Mouse (Mus musculus): ENCODE measurements around the gene Zscan20.

Zscan20 gene

DNA sequence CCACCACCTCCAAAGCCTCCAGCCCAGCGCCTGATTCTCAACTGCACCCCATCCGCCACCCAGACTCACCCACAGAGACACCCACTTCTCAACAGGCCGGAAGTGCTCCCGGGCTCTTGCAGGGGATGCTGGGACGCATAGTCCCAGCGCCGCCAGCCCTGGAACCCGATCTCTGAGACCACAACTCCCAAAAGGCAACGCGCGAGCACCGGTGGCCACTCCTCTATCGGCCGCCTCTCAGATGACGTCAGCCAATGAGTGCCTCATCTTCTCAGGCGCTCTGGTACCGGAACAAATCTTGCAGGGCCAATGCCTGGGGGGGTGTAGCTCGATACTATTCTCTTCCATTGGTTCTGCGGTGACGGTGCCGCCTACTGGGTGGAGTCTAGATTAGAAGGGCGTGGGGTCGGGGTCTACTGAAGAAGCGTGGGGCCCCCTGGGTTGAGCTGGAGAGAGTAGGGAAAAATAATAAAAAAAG lies at the start of gene Zscan20:
Gene Zscan20, minus strand, starts transcription at position 174 of the 478 bp plus-strand sequence.
- peak; percentile 99 for DNase-seq

DNA sequence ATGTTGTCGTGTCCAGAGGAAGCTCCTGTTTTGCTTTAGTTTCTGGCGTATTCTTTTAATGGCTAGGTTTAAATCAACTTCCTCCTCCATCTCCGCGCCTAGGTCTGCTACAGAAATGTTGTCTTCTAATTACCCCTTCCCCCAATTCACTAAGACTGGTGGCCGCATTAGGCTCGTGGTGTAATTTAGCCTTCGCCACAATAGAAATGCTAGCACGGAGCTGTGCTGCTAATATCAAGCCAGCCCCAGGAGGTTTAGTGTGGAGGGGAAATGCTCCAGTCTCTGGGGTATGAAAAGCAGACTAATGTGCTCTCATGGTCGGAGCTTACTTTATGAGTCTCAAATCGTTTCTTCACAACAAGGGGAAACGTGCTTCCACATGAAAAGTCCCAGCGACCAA lies 45.5 kb upstream of the Zscan20 start:
- DNase-seq, result no peak

DNA sequence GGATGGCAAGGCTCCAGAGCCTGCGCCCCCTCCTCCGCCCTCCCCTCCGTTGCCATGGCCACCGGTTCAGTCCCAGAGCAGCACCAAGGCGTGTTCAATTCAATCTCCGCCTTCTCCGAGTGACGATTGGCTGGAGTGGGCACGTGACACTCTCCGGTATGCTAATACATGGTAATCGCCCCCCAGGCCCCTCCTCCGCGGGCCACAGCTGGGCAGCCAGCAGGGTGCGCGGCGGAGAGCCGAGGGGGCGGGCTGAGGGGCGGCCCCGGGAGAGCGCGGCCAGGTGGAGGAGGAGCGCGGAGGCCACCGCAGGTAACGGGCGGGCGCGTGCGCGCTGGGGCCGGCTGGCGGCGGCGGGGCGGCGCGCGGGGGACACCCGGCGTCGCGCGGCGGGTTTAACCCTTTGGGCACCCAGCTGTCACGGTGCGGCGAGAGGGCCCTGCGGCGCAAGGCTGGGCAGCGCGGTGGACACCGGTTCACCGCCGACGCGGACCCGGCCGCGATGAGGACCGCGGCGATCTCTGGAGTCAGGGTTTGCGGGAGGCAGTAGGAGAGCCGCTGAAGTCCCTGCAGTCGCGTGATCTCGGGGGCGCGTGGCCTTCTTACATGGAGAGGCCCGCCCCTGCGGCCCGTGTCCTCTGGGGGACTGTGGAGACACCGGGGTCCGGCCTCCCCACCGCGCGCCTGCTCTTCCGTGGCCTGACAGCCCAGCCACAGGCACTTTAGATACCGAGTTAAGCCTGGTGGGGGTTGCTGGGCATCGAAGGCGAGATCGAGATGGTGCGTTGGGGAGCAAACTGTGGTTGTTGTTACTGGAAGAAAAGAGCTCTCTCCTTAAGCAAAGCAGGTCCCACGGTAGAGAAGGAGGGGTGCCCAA lies 44.8 kb upstream of the Zscan20 start, which contains the start of gene Phc2:
Gene Phc2, plus strand, starts transcription at position 198 of the 877 bp plus-strand sequence.
- DNase-seq, result peak; percentile 98

DNA sequence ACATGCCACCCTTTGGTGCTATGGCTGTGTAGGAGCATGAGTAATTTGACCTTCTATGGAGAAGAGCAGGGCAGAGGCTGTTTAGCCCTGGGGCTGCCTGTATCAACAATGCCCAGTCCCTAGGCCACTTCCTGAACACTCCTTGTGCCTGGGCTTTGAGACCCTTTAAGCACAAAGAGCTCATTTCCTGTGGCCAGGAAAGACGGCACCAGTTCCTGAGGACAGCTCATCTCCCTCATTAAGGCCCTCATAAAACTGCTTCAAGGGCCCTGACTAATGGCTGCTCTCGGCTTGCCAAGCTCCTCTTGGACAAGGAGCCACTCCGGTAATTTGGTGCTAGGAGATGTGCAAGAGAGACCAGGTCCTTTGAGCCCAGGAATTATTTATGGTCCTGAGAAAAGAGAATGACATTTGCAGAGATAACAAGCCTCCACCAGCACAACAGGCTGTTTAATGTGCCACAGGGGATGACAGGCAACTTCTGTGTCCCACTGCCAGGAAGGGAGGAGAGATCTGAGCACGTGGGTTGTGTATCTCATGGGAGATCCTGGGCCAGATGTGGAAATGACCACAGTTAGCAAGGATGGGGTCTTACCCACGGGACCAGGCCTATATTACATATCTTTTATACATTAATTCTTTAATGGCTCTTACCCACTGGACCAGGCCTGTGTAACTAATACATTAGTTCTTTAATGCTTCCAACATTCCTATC lies 42.8 kb upstream of the Zscan20 start:
- DNase-seq, result no peak

DNA sequence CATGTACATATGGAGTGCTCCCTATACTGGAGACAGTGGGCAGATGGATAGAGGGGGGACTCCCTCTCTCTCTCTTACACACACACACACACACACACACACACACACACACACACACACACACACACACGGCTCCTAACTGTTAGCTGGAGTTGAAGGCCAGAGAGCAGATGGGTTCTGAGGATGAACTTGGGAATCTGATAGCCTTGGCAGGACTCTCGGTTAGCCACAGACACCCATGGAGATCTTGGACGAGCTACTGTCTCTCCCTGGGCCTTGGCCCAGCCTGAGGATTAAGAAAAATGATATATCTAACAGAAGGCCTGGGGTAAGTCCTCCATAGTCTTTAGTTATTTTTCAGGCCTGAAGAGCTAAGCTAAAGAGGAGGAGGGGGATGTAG lies 41.6 kb upstream of the Zscan20 start:
- DNase-seq, result no peak

DNA sequence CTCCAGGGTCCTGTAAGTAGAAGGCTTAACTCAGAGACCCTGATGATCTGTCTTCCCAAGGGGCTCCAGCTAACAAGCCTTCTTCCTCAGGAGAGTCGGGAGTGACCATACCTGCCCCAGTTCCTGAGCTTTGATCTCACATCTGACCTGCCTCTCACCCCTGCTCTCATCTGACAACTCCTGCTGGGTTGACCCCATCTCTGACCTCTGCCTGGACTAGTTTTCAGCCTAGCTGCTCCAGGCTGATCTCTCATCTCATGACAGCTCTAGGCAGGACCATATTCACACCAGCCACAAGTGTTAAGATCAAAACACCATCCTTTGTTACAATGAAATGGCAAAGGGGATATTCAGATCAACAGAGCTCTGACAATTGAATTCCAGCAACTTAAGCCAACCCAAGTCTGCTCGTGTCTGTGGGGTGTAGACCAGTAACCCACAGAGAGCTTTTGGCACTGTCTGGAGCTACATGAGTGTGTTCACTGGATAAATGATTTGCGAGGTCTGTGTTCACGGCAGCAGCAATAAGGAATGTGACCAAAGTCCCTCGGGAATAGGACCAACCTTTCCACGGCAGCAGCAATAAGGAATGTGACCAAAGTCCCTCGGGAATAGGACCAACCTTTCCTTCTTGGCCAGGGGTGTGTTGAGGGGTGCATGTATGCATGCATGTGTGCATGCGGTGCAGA lies 38.8 kb upstream of the Zscan20 start:
- DNase-seq, result peak; percentile 87

DNA sequence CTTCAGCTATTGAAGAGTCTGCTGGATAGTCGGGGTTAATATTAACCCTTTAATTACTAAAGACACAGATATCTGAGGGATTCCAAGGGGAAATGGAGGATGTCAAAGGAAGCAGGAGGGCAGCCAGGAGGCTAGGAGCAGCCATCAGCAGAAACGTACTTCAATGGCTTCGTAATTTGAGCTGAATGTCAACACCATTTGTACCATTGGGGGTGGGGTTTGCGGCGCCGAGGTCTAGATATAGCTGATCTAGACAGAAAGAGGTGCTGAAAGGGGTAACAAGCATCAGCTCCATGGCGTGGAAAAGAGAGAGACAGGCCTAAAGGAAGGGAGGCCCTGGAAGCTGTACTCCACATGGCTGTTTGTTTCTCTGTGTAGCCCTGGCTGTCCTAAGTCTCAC lies 36.9 kb upstream of the Zscan20 start:
- DNase-seq, result no peak

DNA sequence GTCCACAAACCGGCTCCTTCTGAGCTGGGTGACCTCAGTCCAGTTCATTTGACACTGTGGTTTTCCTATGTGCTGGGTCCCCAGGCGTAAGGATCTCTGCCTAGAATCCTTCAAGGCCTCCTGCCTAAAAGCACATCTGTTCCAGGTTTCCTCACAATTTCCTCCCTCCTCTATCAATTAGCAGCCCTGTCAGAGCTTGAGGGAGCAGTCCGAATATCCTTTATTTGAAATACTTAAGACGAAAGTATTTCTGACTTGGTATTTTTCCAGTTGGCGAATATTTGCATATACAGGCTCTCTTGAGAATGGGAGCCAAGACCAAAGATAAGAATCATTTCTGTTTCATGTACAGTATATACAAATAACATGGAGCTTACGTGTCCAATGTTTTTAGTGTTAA lies 36.0 kb upstream of the Zscan20 start:
- DNase-seq, result no peak

DNA sequence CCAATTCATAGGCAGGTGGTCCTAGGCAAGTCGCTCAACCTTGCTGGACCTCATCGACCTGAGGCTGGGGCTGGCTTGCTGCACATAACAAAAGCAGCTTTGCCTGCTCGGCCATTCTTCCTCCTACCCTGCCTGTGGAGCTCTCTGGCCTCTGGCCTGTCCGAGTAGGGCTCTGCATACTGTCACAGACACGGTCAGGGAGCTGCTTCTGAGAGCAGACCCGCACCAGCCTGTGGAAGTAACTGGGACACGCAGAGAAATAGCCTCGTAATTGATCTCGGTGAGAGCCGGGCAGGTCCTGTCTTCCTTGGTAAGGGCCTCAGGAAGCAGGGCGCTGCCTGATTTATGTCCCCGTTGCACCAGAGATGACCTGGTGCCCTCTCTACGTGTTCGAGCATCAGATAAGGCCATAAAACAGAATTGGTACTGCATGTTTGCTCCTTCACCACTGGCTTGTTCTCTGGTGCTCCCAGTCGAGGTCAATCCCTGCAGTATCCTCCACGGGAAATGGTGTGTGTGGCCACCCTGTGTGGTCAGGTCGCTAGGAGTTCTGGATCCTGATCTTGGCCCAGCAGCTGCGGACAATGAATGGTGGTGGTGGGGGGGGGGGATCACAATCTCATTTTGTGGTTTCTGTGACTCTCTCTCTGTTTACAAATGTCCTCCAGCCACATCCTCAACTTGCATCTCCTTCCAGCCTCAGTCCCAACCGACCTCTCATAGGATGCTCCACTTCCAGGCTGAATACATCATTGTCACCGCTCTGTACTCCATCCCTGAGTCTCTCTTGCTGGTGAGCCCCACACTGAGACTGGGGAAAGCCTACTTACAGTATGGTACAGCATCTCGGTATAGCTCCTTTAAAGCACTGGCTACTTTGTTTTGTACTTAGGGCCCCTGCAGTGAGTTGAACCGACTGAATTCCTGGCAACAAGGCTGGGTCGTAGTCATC lies 32.1 kb upstream of the Zscan20 start:
- DNase-seq, result no peak

DNA sequence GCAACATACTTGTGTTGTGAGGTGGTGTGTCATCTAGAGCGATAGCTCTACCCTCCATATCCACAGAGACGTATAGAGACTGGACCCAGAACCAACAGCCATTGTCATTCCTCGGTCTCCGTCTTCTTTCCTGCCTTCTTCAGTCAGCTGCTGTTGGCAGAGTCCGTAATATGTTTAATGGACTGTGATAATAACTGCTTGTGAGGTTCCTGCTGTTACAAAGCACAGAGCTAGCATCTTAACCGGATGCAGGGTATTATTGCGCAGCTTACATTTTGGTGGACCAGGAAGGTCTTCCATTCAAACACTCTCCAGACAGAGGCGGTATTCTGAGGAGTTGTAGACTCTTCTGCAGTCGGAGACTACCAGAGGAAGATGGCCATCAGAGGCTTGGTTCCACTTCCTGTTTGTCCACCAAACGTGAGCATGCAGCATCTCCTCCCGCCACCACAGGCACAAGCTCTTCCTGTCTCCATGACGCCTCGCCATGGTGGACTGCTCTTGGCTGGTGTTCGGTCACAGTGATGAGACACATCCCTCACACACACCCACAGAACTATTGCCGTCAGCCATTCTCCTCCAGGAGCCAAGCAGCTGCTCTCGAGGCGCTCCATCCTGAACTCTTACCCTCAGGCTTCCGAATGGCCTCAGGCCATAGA lies 28.5 kb upstream of the Zscan20 start:
- no peak for DNase-seq

DNA sequence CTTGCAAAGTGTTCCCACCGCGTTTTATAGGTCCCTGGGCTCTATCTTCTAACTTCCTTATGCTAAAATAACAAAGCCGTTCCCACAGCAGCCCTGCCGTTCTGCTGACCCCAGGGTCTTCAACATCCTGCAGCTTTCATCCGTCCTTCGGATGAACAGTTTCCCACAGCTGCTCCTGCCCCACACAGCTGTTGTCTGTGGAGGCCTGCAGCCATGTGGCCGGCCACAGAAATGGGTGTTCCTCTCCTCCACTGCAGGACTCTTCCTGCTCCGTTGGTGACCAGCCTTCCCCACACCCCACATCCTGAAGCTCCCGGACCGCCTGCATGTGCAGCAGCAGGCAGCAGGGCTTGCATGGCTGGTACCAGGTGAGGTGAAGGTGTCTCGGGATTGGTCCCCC lies 27.4 kb upstream of the Zscan20 start:
- DNase-seq, result no peak

DNA sequence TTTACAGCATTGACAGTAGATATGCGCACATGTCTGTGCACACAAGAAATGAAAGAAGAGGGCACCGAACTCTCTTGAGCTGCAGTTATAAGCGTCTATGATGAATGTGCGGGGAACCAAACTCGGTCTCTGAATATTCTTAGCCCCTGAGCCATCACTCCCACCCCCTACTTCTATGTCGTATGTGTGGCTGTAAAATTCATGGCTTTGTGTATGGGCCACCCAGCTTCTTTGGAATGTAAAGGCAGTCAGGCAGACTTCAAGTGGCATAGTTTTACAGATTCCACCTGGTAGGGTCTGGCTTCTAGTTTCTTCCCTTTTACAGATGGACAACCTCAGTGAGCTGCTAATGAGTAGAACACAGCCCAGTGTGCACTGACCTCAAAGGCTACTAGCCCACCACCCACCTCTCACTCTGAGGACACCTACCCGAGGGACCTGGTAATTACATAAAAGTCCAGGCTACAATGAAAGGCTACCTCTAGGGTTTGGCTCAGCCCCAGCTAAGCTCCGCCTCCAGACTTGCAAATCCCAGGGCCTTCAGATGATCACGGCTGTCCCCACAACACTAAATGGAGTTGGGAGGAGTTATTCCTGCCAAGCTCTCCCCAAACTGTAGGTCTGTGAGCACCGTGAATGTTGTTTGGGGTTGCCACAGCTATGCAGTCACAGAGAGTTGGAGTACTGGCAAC lies 26.1 kb upstream of the Zscan20 start:
- DNase-seq, result peak; percentile 72

DNA sequence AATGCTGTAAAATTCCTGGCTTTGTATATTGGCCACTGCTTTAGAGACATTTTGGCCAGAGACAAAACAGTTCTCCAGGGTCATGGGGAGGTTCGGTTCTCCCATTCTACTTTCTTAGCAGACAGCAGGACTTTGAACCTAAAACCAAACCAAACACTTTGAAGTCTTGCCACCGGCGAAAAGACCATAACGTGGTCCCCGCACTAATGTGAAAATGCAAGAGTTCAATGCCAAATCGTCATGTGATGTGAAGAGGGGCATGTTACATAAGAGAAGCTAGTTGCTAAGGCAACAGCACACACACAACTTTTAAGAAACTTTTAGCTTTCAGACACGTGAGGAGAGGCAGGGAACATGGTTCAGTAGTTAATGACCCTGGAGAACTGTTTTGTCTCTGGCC lies 25.6 kb upstream of the Zscan20 start:
- DNase-seq, result peak; percentile 87

DNA sequence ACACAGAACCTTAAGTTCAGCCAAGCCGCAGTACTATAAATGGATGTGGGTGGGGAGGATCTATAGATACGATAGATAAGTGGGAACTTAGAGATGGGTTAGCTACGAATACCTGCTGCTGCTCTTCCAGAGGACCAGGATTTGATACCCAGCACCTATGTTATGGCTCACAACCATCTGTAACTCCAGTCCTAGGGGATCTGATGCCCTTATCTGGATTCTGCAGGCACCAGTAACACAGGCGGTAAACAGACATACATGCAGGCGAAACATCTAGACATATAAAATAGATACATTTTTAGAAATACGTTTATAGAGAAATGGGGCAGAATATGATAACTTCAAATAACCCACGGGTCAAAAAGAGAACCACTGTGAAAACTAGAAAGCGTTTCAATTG lies 11.2 kb upstream of the Zscan20 start:
- DNase-seq, result no peak

DNA sequence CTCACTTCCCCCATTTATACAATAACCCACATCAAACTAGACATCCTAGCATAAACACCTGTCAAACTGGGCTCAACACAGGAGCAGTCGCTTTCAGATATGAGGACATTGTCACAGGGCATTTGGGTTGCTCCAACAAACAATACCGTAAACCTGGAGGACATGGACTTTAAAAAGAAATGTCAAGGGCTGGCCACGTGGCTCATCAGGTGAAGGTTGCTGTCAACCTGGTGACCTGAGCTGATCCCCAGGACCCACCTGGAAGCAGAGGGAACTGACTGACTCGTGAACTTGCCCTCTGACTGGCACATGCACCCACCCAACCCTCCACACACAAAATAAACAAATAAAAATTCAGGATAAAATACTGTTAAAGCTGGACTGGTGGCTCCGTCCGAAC lies 10.7 kb upstream of the Zscan20 start:
- no peak for DNase-seq

DNA sequence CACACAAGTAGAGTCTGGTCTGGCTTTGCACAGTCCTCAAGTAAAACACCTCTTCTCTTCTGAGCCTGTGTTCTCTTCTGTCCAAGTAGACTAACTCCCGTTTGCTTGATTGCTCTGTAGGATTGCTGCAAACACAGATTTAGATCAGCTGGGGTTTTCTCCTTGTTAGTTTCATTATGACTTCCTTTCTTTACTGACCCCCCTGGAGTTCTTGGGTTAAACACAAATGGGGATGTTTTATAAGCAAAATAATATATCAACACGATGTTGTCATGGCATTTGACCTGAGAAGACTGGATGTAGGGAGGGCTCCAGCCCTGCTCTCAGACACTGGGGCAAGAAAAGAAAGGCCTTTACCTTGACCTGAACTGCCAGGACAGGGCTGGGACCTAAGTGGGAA lies 9.1 kb upstream of the Zscan20 start:
- DNase-seq, result no peak

DNA sequence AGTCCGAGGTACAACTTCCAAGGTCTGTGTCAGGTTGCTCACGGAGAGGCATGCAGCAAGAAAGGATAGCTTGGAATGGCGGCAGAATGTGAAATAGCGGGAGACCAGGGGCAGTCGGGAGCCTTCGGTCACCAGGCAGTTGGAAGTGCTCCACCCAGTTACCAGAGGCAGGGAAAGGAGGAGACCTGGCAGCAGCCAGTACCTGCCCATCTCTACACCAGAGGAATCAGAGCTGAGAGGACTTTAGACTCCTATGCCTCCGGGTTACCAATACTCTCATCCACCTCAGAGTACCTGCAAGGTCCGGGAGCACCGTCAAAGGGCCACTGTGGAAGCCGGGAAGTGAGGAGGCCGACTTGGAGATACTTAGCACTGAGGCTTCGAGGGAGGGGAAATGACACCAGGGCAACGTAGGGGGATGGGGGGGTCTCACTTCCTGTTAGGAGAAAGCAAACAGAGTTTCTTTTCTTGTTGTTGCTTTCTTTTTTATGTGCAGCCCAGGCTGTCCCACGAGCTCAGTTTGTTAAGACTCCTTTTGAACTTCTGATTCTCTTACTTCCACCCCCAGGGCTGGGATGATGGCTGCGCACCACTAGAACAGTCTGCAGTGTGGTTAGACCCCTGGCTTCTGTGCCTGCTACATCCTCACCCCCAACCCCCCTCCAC lies 8.5 kb upstream of the Zscan20 start, which contains the start of gene Tlr12:
Gene Tlr12, minus strand, starts transcription at position 374 of the 666 bp plus-strand sequence.
- peak; percentile 74 for DNase-seq

DNA sequence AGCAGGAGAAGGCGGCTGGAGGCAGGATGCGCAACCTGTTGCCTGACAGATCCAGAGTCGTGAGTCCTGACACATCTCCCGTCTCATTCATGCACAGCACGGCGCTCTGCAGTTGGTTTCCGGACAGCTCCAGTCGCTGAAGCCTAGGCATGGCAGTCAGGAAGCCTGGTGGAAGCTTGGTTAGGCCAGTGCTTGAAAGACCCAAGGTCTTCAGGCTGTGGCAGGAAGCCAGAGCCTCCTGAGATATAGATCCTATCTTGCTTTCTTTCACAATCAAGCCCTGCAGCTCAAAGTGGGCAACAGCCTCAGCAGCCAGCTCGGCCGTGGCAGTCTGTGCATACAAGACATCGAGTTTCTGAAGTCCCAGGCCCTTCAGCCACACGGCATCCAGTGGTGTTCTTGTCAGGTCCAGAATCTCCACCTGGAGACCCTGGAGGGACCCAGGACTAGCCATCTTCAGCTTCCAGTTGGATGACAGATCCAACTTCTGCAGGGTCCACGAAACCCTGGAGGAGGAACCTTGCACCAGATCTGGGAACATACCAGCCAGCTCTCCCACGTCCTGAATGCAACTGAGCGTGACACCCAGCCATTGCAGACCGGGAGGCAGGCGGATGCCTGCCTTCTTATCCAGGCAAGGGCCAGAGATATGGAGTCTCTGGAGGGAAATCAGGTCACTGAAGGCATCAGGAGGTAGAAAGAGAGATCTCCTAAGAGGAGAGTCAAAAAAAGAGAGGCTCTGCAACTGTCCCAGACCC lies 7.6 kb upstream of the Zscan20 start:
- peak; percentile 43 for DNase-seq

DNA sequence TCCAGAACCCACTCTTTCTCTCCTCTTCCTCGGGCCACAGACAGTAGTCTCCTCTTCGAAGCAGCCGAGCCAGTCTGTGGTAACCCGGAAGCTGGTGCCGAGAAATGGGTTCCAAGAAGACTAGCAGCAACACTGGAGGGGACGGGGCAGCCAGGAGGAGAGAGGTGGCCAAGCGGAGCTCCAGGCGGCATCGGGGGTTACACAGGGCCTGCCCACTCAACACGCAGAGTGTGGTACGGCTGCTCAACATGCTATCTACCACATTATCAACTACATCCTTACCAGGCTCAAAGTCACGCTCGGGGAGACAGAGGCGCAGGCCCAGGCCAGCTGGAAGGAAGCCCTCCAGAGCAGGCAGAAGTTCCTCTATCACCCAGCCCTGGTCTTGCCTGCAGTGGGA lies 5.9 kb upstream of the Zscan20 start:
- DNase-seq, result peak; percentile 22

DNA sequence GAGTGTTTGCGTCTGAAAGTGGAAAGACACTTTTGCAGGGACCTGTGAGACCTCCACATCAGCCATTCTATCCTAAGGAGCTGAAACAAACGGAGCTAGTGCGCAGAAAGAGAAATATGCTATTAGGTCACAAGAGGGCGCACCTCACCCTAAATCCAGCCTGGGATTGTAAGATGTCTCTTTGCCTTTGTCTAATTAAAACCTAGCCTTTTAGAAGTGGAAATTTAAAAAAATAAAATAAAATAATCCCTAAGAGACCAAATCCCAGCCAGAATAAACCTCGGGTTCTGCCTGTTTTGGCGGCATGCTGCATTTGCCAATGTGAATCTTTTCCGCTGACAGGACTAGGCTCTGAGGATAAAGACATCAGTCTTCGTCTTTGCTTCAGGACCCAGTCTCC lies 3.4 kb upstream of the Zscan20 start:
- peak; percentile 40 for DNase-seq

All from kidney, adult 11 months (tissue).